Mouse (Mus musculus) ES-E14 (cell line): ENCODE data around the gene Dpf1. TPM values are rescaled to one million over a fixed set of nuclear protein-coding genes. Genes with fewer than 3 reads are reported as not detected.

Source experiments
- DNase-seq: peaks from one replicate; pipeline ENCODE4 v3.0.0-alpha.2; 2013; ENCODE audit warnings: low read depth, low spot score
- H3K27ac ChIP-seq: 2 replicates; pipeline ENCODE4 v1.5.1; 2012; ENCODE audit warnings: low read depth, mild to moderate bottlenecking, low read length, moderate library complexity, mixed read lengths; ENCODE audit not compliant: poor library complexity, insufficient read depth, severe bottlenecking
- H3K36me3 ChIP-seq: 2 replicates; pipeline ENCODE4 v1.6.1; 2012; ENCODE audit warnings: mild to moderate bottlenecking, low read length, moderate library complexity, mixed read lengths; ENCODE audit not compliant: control insufficient read depth, poor library complexity, insufficient read depth, severe bottlenecking
- H3K4me1 ChIP-seq, 2 experiments: fragments of 150-350 bp in 1 of 2; sonication (generic) in 1 of 2; 2 replicates each; pipeline ENCODE4 v1.6.1; 2012; ENCODE audit warnings: low read length in 2 of 2, mild to moderate bottlenecking in 1 of 2, mixed read lengths in 1 of 2; ENCODE audit not compliant: control insufficient read depth in 2 of 2, insufficient read depth in 2 of 2, poor library complexity in 1 of 2
- H3K4me3 ChIP-seq, 2 experiments: fragments of 150-350 bp in 1 of 2; sonication (generic) in 1 of 2; 2 replicates each; pipeline ENCODE4 v1.5.1; 2012; ENCODE audit warnings: low read length in 2 of 2, low read depth in 1 of 2, mild to moderate bottlenecking in 1 of 2, mixed read lengths in 1 of 2; ENCODE audit not compliant: insufficient read depth in 1 of 2, poor library complexity in 1 of 2, severe bottlenecking in 1 of 2
- H3K9ac ChIP-seq: 2 replicates; pipeline ENCODE4 v1.6.1; 2012; ENCODE audit warnings: low read depth, mild to moderate bottlenecking, low read length, mixed read lengths; ENCODE audit not compliant: poor library complexity, insufficient read depth, severe bottlenecking
- H3K9me3 ChIP-seq: fragments of 150-350 bp; sonication (generic); 2 replicates; pipeline ENCODE4 v1.6.1; 2012; ENCODE audit warnings: low read depth, mild to moderate bottlenecking, low read length; ENCODE audit not compliant: control insufficient read depth, insufficient read depth
- CHD2 ChIP-seq: IDR thresholded peaks from 2 replicates; pipeline ENCODE4 v1.6.1; 2014; ENCODE audit warnings: mild to moderate bottlenecking, low read depth, low read length, inconsistent platforms
- HCFC1 ChIP-seq: IDR thresholded peaks from 2 replicates; pipeline ENCODE4 v1.6.1; 2012; ENCODE audit warnings: low read length, inconsistent platforms, borderline replicate concordance; ENCODE audit not compliant: insufficient read depth
- MAFK ChIP-seq: IDR thresholded peaks from 2 replicates; pipeline ENCODE4 v1.6.1; 2014; ENCODE audit warnings: mild to moderate bottlenecking, low read depth, low read length, inconsistent platforms; ENCODE audit not compliant: insufficient read depth
- ZC3H11A ChIP-seq: IDR thresholded peaks from 2 replicates; pipeline ENCODE4 v1.6.1; 2012; ENCODE audit warnings: low read depth, mild to moderate bottlenecking, inconsistent platforms, low read length, borderline replicate concordance
- ZNF384 ChIP-seq: IDR thresholded peaks from 2 replicates; pipeline ENCODE4 v1.6.1; 2012; ENCODE audit warnings: low read depth, low read length, inconsistent platforms
- in situ Hi-C, 2 experiments: fragments of 600-800 bp; cut with MboI; formaldehyde crosslinking; loops; one replicate each; pipeline ENCODE4 v1.15.1; 2025; ENCODE audit warnings: low sequenced_read_pairs in 2 of 2, inconsistent platforms in 1 of 2; ENCODE audit not compliant: unreplicated experiment in 2 of 2
- total RNA-seq: library from RNA; depleted of rRNA; stranded (reverse); fragments of 300-350 nt; gene quantifications from 2 replicates; pipeline ENCODE4 v1.2.3, GENCODE M21; 2012; rRNA removed

Gene Dpf1
- total RNA-seq, 1 experiment = 18.0 TPM

DNA sequence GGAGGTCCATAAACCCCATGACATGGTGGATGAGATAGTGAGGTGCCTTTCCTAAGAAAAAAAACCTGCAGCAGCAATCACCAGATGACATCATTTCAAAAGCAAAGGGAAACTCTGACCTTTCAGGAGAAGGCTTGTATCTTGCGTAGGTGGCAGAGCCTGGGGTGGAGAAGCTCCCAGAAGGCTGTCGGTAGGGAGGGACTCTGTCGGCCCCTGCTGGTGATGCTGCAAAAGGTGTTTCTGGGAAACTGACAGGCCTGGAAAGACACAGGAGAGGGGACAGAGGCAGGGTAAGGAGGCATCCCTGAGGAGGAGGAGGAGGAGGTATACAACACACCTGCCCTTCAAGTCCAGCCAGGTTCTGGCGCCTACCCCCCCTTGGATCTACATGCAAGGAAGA lies 60.3 kb downstream of the Dpf1 start:
- in situ Hi-C loops = no loop called here
- peaks cover 5% of the 10 kb centered on the region; the same call in 1 of the 2 replicates for H3K36me3 ChIP-seq

DNA sequence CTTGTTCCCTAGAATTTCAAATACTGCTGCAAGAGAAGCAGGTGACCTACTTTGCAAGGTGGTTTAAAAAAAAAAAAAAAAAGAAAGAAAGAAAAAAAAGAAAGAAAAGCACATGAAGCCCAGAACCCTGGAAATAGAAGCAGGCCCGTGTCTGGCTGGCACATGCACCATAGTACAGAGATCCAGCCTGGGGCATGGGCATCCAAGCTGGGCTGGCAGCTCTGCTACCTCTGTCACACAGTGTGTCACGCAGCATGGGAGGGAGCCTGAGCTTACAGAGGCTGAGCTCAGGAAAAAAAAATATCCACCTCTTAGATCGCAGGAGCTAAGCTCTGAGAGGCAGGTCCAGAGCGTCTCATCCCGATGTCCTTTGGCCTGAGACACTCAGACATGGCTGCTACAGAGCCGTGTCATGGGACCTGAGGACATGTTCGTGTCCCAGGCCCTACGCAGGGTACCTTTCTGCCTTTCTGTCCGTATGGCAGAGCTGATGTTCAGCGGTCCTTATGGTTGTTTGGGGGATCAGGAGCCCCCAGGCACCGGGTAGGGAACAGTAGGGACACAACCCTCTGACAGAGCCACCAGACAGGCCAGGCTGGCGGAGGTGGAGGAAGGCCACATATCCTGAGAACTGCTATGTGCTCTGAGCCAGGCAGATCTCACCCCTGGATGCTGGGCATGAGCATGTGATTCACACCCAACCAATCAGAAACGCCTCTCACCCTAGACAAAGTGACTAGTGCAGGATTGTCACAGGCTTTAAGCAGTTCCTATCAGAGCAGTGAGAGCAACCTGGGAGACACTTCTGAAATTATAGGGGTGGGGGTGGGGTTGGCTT lies 63.6 kb downstream of the Dpf1 start:
- no peak for TF ChIP-seq ZNF384
- no peak for TF ChIP-seq ZC3H11A
- no peak for TF ChIP-seq MAFK
- TF ChIP-seq HCFC1 = no peak
- no peak for TF ChIP-seq CHD2

More for the DNA sequence above, 60.3 kb downstream of the Dpf1 start:
- TF ChIP-seq ZC3H11A (no peak), ZNF384 (no peak), HCFC1 (no peak), MAFK (no peak), CHD2 (no peak)
- Histone ChIP-seq H3K4me3 (no peak overlapping the region), H3K4me1 (peaks cover 0 to 2% of the 10 kb centered on the region in 2 experiments; a peak in 1 of 4 replicates), H3K9ac (no peak overlapping the region), H3K9me3 (no peaks in the 10 kb centered on the region), H3K27ac (no peak overlapping the region)
- DNase-seq = no peak

More for the DNA sequence above, 63.6 kb downstream of the Dpf1 start:
- Histone ChIP-seq H3K27ac (no peak overlapping the region), H3K9me3 (no peaks in the 10 kb centered on the region), H3K9ac (peak overlapping the region; percentile 21; the same call in 1 of the 2 replicates), H3K36me3 (peaks cover 11% of the 10 kb centered on the region; the same call in 1 of the 2 replicates), H3K4me3 (no peak overlapping the region), H3K4me1 (peaks cover 0 to 2% of the 10 kb centered on the region in 2 experiments; a peak in 1 of 4 replicates)
- in situ Hi-C loops = no loop called here
- no peak for DNase-seq

Other genes starting within 250 kb of the Dpf1 start
- gene Ryr1, start 178.8 kb upstream of the Dpf1 start, total RNA-seq = 5.1 and 8.5 TPM in 2 replicates
- gene Rasgrp4, start 169.1 kb upstream of the Dpf1 start, total RNA-seq = 5.6 and 5.9 TPM in 2 replicates
- gene Fam98c, start 147.7 kb upstream of the Dpf1 start, total RNA-seq = 20.8 and 42.5 TPM in 2 replicates
- gene Ggn, start 133.7 kb upstream of the Dpf1 start, total RNA-seq = 0.67 and 1.2 TPM in 2 replicates
- 5.1 and 6.2 TPM in 2 replicates for gene Spred3, start 133.5 kb upstream of the Dpf1 start, total RNA-seq
- 209 and 211 TPM in 2 replicates for gene Psmd8, start 123.2 kb upstream of the Dpf1 start, total RNA-seq
- gene Catsperg1, start 89.9 kb upstream of the Dpf1 start, total RNA-seq = 2.1 and 2.9 TPM in 2 replicates
- 6.2 and 8.5 TPM in 2 replicates for gene Kcnk6, start 71.4 kb upstream of the Dpf1 start, total RNA-seq
- gene Yif1b, start 65.6 kb upstream of the Dpf1 start, total RNA-seq = 201 and 296 TPM in 2 replicates
- gene 2200002D01Rik, start 55.5 kb upstream of the Dpf1 start, total RNA-seq = 19.9 and 20.0 TPM in 2 replicates
- 202 and 424 TPM in 2 replicates for gene Spint2, start 22.0 kb upstream of the Dpf1 start, total RNA-seq
- 10.6 and 11.2 TPM in 2 replicates for gene Ppp1r14a, start 14.6 kb upstream of the Dpf1 start, total RNA-seq
- gene Sipa1l3, start 214.7 kb downstream of the Dpf1 start, total RNA-seq = 27.5 and 33.2 TPM in 2 replicates